Mouse (Mus musculus): ENCODE results near the gene Spata13. TPM values are rescaled to one million over a fixed set of nuclear protein-coding genes. Genes with fewer than 3 reads are reported as not detected.

Gene Spata13
- polyA plus RNA-seq, 1 experiment from 2014 or later: 14.3 TPM

DNA sequence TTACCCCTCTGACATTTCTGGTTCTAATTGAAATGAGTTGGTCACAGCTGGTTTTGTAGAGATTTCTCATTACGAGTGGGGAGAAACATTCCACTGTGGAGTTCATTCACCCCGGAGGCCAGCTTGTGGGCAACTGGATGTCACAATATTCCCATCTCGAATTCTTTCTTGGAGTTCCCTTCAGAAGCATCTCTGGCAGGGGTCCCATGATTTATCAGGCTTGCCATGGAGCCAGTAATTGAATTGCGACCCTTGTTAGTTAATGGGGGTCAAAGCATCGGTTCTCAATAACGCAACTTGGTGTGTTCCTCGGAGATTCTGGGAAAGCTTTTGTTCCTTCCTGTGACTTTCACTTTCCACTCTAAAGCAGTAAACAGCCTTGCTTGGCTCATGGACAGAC, 53.4 kb downstream of the Spata13 start:
- Histone ChIP-seq H3K27me3 (ENCODE audit: insufficient read depth, low read length) (no peaks in the 10 kb centered on the region), H3K4me3 (ENCODE audit: low read depth, low read length) (no peak overlapping the region), H3K27ac (ENCODE audit: low read depth) (no peak overlapping the region), H3K4me2 (no peak overlapping the region), H3K36me3 (ENCODE audit: insufficient read depth) (no peaks in the 10 kb centered on the region), H3K4me1 (ENCODE audit: insufficient read depth) (no peaks in the 10 kb centered on the region), H3K9me3 (ENCODE audit: low read depth, low read length) (no peaks in the 10 kb centered on the region), H3K9ac (no peak overlapping the region)
- ATAC-seq (ENCODE audit: insufficient read depth) (no peak), DNase-seq (no peak)
- no peak for TF ChIP-seq CTCF (IDR thresholded peaks at IDR 0.05; ENCODE audit: low read depth)
- 54% methylated on average over 7 of the region's 7 CpGs for WGBS

- ATAC-seq (ENCODE audit: insufficient read depth) (peak; percentile 75; the same call in 1 of the 2 replicates), DNase-seq (peak; percentile 90)
- H3K36me3 ChIP-seq (ENCODE audit: insufficient read depth): no peaks in the 10 kb centered on the region
- 39% methylated on average over 7 of the region's 7 CpGs for WGBS
- H3K4me3 ChIP-seq (ENCODE audit: low read depth, low read length): no peak overlapping the region
- H3K4me2 ChIP-seq: no peak overlapping the region
- H3K9ac ChIP-seq: no peak overlapping the region
- H3K27ac ChIP-seq (ENCODE audit: low read depth): no peak overlapping the region
- no peaks in the 10 kb centered on the region for H3K4me1 ChIP-seq (ENCODE audit: insufficient read depth)
- no peaks in the 10 kb centered on the region for H3K27me3 ChIP-seq (ENCODE audit: insufficient read depth, low read length)
- H3K9me3 ChIP-seq (ENCODE audit: low read depth, low read length): no peaks in the 10 kb centered on the region
- peak; percentile 82 for TF ChIP-seq CTCF (IDR thresholded peaks at IDR 0.05; ENCODE audit: low read depth)
Measured at GRCm38 (mm10) chr14:60688509-60689205, 54.9 kb downstream of the Spata13 start.

DNA sequence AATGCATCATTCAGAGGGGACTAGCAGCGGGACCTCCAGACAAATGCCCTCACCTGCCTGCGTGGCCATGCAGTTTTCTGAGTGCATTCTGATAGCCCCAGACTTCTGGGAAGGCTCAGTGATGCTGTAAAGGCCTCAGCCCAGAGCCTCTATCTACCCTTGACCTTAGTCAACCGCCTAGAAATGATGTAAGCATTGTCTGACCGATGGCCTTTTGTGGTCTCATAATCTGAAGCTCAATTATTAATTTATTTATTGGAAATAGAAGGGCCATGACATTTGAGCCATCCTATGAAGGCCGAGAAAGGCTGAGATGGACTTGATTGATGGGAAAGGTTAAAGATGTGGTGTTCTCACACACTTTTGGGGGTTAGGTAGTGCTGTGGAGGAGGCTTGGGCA, 56.0 kb downstream of the Spata13 start:
- DNase-seq (no peak), ATAC-seq (ENCODE audit: insufficient read depth) (no peak)
- no peak overlapping the region for H3K9ac ChIP-seq
- WGBS: 78% methylated on average over 5 of the region's 5 CpGs
- H3K36me3 ChIP-seq (ENCODE audit: insufficient read depth): no peaks in the 10 kb centered on the region
- no peak for TF ChIP-seq CTCF (IDR thresholded peaks at IDR 0.05; ENCODE audit: low read depth)
- H3K4me2 ChIP-seq: no peak overlapping the region
- no peaks in the 10 kb centered on the region for H3K27me3 ChIP-seq (ENCODE audit: insufficient read depth, low read length)
- no peak overlapping the region for H3K27ac ChIP-seq (ENCODE audit: low read depth)
- H3K4me1 ChIP-seq (ENCODE audit: insufficient read depth): no peaks in the 10 kb centered on the region
- no peaks in the 10 kb centered on the region for H3K9me3 ChIP-seq (ENCODE audit: low read depth, low read length)
- H3K4me3 ChIP-seq (ENCODE audit: low read depth, low read length): no peak overlapping the region

- H3K36me3 ChIP-seq (ENCODE audit: insufficient read depth): no peaks in the 10 kb centered on the region
- no peaks in the 10 kb centered on the region for H3K9me3 ChIP-seq (ENCODE audit: low read depth, low read length)
- no peaks in the 10 kb centered on the region for H3K4me1 ChIP-seq (ENCODE audit: insufficient read depth)
- ATAC-seq (ENCODE audit: insufficient read depth) (no peak), DNase-seq (no peak)
- no peak overlapping the region for H3K4me3 ChIP-seq (ENCODE audit: low read depth, low read length)
- H3K27ac ChIP-seq (ENCODE audit: low read depth): no peak overlapping the region
- no peaks in the 10 kb centered on the region for H3K27me3 ChIP-seq (ENCODE audit: insufficient read depth, low read length)
- TF ChIP-seq CTCF (IDR thresholded peaks at IDR 0.05; ENCODE audit: low read depth): no peak
- no peak overlapping the region for H3K4me2 ChIP-seq
- WGBS: 90% methylated on average over 7 of the region's 7 CpGs
- no peak overlapping the region for H3K9ac ChIP-seq
Measured at GRCm38 (mm10) chr14:60690631-60691030, 56.8 kb downstream of the Spata13 start.

GRCm38 (mm10) chr14:60693122-60693536, 59.3 kb downstream of the Spata13 start:
- Histone ChIP-seq H3K9ac (no peak overlapping the region), H3K36me3 (ENCODE audit: insufficient read depth) (no peaks in the 10 kb centered on the region), H3K9me3 (ENCODE audit: low read depth, low read length) (no peaks in the 10 kb centered on the region), H3K27me3 (ENCODE audit: insufficient read depth, low read length) (no peaks in the 10 kb centered on the region), H3K4me3 (ENCODE audit: low read depth, low read length) (no peak overlapping the region), H3K4me1 (ENCODE audit: insufficient read depth) (no peaks in the 10 kb centered on the region), H3K4me2 (no peak overlapping the region), H3K27ac (ENCODE audit: low read depth) (no peak overlapping the region)
- ATAC-seq (ENCODE audit: insufficient read depth): no peak
- no peak for DNase-seq
- no peak for TF ChIP-seq CTCF (IDR thresholded peaks at IDR 0.05; ENCODE audit: low read depth)
- WGBS: 50% methylated on average over 11 of the region's 11 CpGs

GRCm38 (mm10) chr14:60693666-60694065, 59.9 kb downstream of the Spata13 start:
- H3K27ac ChIP-seq (ENCODE audit: low read depth): no peak overlapping the region
- no peak overlapping the region for H3K9ac ChIP-seq
- WGBS: 62% methylated on average over 5 of the region's 5 CpGs
- no peak overlapping the region for H3K4me3 ChIP-seq (ENCODE audit: low read depth, low read length)
- no peak for ATAC-seq (ENCODE audit: insufficient read depth)
- no peaks in the 10 kb centered on the region for H3K36me3 ChIP-seq (ENCODE audit: insufficient read depth)
- no peaks in the 10 kb centered on the region for H3K27me3 ChIP-seq (ENCODE audit: insufficient read depth, low read length)
- H3K4me1 ChIP-seq (ENCODE audit: insufficient read depth): no peaks in the 10 kb centered on the region
- TF ChIP-seq CTCF (IDR thresholded peaks at IDR 0.05; ENCODE audit: low read depth): no peak
- H3K4me2 ChIP-seq: no peak overlapping the region
- H3K9me3 ChIP-seq (ENCODE audit: low read depth, low read length): no peaks in the 10 kb centered on the region
- DNase-seq: peak; percentile 27

DNA sequence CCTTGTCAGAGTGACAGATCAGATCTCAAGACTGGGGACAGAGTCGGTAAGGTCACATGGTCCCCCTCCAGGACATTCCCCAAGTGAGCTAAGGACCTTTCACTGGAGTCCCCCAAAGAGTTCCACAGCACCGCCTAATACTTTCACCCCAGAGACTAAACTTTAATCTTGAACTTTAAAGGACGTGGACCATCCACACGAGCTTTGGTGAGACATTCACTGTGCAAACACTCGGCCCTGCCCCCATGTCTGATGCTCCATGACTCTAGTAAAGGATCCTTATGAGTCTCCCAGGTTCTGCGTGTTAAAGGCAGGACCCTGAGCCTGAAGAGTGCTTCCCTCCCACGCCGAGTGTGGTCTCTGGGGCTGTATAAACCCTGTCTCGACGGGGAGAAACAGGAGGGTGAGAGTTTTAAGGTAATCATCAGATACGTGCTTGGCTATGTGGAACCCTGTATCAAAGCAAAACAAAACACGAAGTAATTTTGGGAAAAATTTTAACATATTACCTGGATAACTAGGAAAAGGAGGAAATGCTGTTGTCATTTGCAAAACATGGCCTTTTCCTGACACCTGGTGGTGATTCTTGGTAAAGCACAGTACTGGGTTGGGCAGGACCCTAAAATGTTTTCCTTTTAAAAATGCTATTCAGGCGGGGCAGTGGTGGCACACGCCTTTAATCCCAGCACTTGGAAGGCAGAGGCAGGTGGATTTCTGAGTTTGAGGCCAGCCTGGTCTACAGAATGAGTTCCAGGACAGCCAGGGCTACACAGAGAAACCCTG, 60.6 kb downstream of the Spata13 start:
- Histone ChIP-seq H3K27ac (ENCODE audit: low read depth) (no peak overlapping the region), H3K4me1 (ENCODE audit: insufficient read depth) (no peaks in the 10 kb centered on the region), H3K4me3 (ENCODE audit: low read depth, low read length) (no peak overlapping the region), H3K9me3 (ENCODE audit: low read depth, low read length) (no peaks in the 10 kb centered on the region), H3K27me3 (ENCODE audit: insufficient read depth, low read length) (no peaks in the 10 kb centered on the region), H3K36me3 (ENCODE audit: insufficient read depth) (no peaks in the 10 kb centered on the region), H3K9ac (no peak overlapping the region), H3K4me2 (no peak overlapping the region)
- peak; percentile 87 for TF ChIP-seq CTCF (IDR thresholded peaks at IDR 0.05; ENCODE audit: low read depth)
- DNase-seq (peak; percentile 89), ATAC-seq (ENCODE audit: insufficient read depth) (no peak)
- 62% methylated on average over 14 of the region's 14 CpGs for WGBS
